Mouse (Mus musculus) MEL (cell line): Measurements from ENCODE around the gene Vrk2.

Experiments
- KAT2A ChIP-seq: conservative IDR thresholded peaks from 2 replicates; pipeline ENCODE4 v1.6.1; 2012; ENCODE audit warnings: low read depth, low read length, improper control_type of control experiment, inconsistent platforms
- MEF2A ChIP-seq: IDR thresholded peaks from 2 replicates; pipeline ENCODE4 v1.6.1; 2014; ENCODE audit warnings: low read depth, mild to moderate bottlenecking, inconsistent platforms, low read length, improper control_type of control experiment; ENCODE audit not compliant: poor library complexity, insufficient replicate concordance, severe bottlenecking; ENCODE audit errors: extremely low read depth

DNA sequence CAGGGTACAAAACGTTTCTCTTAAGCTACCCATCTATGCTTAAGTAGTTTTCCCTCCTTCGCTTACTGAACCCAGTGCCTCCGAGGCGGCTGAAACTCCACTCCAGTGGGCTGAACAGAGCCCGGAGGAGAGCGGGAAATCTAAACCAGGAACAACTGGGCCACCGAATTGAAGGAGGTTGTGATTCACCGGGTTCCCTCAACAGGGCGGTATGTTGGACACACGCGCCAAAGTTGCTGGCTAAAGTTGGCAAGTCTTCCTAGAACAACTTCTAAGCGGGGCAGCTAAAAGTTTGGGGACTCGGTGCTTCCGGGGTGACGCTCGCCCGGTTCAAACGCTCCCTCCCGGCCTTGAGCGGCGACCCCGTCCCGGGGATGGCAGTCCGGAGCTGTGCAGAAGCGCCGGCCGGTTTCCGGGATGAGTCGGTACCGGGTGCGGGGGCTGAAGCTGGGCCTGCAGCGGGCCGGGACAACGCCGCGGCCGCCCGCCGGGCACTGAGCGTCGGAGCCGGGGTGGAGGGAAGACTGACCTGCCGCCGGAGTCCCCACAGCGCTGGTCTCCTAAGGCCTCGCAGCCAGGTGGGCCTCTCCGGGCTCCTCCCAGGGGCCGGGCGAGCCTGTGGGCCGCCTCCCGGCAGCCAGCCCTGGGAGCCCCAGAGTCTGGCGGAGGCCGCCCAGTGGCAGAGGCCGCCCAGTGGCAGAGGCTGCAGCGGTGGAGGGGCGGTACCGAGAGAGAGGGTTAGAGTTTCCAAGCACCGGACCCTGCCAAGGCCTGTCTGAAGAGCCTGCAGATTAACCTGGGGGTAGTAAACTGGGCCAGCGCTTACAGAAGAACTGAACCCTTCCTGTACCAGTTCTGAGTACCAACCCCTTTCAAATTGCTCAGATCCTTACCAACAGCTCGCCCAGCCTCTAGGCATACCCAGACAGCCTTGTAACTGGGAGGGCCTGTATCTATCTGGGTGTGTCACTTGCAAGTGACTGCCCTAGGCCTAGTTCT lies at the start of gene Vrk2, which contains the start of gene Gm6899:
- no peak for TF ChIP-seq MEF2A
- no peak; the same call in 1 of the 2 replicates for TF ChIP-seq KAT2A
